Mouse (Mus musculus) neural tube, embryonic 11.5 days (tissue): ENCODE data around the gene Prss54. TPM values are rescaled to one million over a fixed set of nuclear protein-coding genes. Genes with fewer than 3 reads are reported as not detected.
"Not testable (repeated sequence)": the region's sequence is repeated elsewhere in the genome, so short reads cannot be mapped to it uniquely, and the experiment has no call there.

ENCODE experiments used
- ATAC-seq: fragments of 200-750 bp; cut with Nextera tagmentation; 2 replicates; pipeline ENCODE4 v1.8.0; 2017; ENCODE audit warnings: moderate number of reproducible peaks, mild to moderate bottlenecking, moderate TSS enrichment, moderate library complexity; ENCODE audit not compliant: insufficient read depth, low FRiP score, low TSS enrichment
- DNase-seq: peaks from one replicate; pipeline ENCODE4 v3.0.0-alpha.2; 2015; ENCODE audit warnings: low spot score
- H3K27ac ChIP-seq: fragments of 300-500 bp; sonication (generic); 2 replicates; pipeline ENCODE4 v1.5.1; 2014; ENCODE audit warnings: low read depth, mild to moderate bottlenecking, low read length
- H3K27me3 ChIP-seq: fragments of 300-500 bp; sonication (generic); 2 replicates; pipeline ENCODE4 v1.6.1; 2014; ENCODE audit warnings: mild to moderate bottlenecking, low read length, mixed read lengths; ENCODE audit not compliant: control insufficient read depth, insufficient read depth
- H3K36me3 ChIP-seq: fragments of 300-500 bp; sonication (generic); 2 replicates; pipeline ENCODE4 v1.6.1; 2014; ENCODE audit warnings: mild to moderate bottlenecking, low read length, moderate library complexity, mixed read lengths; ENCODE audit not compliant: control insufficient read depth, insufficient read depth
- H3K4me1 ChIP-seq: fragments of 300-500 bp; sonication (generic); 2 replicates; pipeline ENCODE4 v1.6.1; 2014; ENCODE audit warnings: low read length, mixed read lengths; ENCODE audit not compliant: control insufficient read depth, insufficient read depth
- H3K4me2 ChIP-seq: fragments of 300-500 bp; sonication (generic); 2 replicates; pipeline ENCODE4 v1.6.1; 2014; ENCODE audit warnings: low read depth, mild to moderate bottlenecking, moderate library complexity
- H3K4me3 ChIP-seq: fragments of 300-500 bp; sonication (generic); 2 replicates; pipeline ENCODE4 v1.5.1; 2014; ENCODE audit warnings: low read depth, low read length
- H3K9ac ChIP-seq: fragments of 300-500 bp; sonication (generic); 2 replicates; pipeline ENCODE4 v1.6.1; 2014; ENCODE audit warnings: mild to moderate bottlenecking, low read length
- H3K9me3 ChIP-seq: fragments of 300-500 bp; sonication (generic); 2 replicates; pipeline ENCODE4 v1.6.1; 2016; ENCODE audit warnings: low read length; ENCODE audit not compliant: control insufficient read depth
- WGBS: fragments of 180-500 bp; shearing (Covaris S2); extraction: QIAGEN DNeasy Blood & Tissue Kit; methylation state at CpG from one replicate; pipeline ENCODE4 v1.1.7; 2014; 5-methylcytosine and 5-hydroxymethylcytosine counted together
- polyA plus RNA-seq: library from polyadenylated mRNA; unstranded; fragments of >200 nt; fragmentation: Nextera tagmentation; extraction: Ambion mirVana; gene quantifications from 2 replicates; pipeline ENCODE4 v1.2.1, GENCODE M21; 2014

Gene Prss54
- not detected in 2 replicates for polyA plus RNA-seq

GRCm38 (mm10) chr8:95576240-95576639, at the start of gene Prss54:
Gene Prss54 (minus strand): TSS chr8:95576340.
- Histone ChIP-seq H3K4me2 (no peak within 1 kb of the TSS), H3K4me3 (no peak within 1 kb of the TSS), H3K4me1 (no peaks in the 10 kb centered on the region), H3K9me3 (no peaks in the 10 kb centered on the region), H3K27ac (no peak within 1 kb of the TSS), H3K9ac (no peak within 1 kb of the TSS), H3K36me3 (no peaks in the 10 kb centered on the region), H3K27me3 (no peaks in the 10 kb centered on the region)
- no peak for ATAC-seq
- 85% methylated on average over 10 of the region's 10 CpGs for WGBS
- DNase-seq = no peak

DNA sequence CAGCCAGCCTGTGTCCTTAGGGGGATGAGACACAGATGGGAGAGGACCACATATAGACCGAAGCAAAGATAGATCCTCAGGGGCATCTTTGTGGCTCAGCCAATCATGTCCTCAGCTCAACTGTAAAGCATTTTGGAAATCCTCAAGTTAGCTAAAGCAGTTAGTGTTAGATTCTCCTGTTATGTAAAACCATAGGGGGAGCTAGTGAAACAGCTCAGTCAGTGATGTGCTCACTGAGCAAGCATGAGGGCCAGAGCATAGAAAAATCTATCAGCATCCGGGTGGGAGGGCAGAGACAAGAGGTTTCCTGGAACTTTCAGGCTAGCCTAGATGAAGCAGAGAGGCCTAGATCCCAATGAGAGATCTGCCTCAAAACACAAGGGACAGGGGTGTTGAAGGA, 48.7 kb upstream of the Prss54 start:
- Histone ChIP-seq H3K4me3 (no peak overlapping the region), H3K36me3 (no peaks in the 10 kb centered on the region), H3K9me3 (no peaks in the 10 kb centered on the region), H3K27ac (no peak overlapping the region), H3K4me1 (no peaks in the 10 kb centered on the region), H3K27me3 (no peaks in the 10 kb centered on the region), H3K9ac (no peak overlapping the region), H3K4me2 (no peak overlapping the region)
- no peak for DNase-seq
- WGBS = 84% methylated on average over 2 of the region's 2 CpGs
- ATAC-seq = no peak

DNA sequence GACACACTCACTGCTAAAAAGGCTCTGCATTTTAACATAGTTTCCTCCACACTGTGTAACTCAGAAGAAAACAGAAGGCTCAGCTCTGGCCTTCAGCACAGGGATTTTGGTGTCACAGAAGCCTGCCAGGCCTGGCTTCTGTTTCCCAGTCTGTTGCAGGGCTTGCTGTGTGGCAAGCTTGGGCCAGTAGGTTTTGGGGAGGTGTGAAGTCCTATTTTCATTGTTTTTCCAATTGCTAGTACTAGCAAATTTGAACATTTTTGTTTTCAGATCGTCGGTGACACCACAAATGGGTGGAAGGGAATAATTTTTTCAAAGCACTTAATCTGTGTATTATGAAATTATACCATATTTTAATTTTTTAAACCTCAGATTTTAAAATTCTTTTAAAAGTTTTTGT, 43.9 kb upstream of the Prss54 start:
- no peaks in the 10 kb centered on the region for H3K36me3 ChIP-seq
- H3K9me3 ChIP-seq = no peaks in the 10 kb centered on the region
- H3K27ac ChIP-seq = no peak overlapping the region
- H3K4me1 ChIP-seq = no peaks in the 10 kb centered on the region
- DNase-seq (no peak), ATAC-seq (no peak)
- H3K4me2 ChIP-seq = no peak overlapping the region
- H3K4me3 ChIP-seq = no peak overlapping the region
- 88% methylated on average over 2 of the region's 2 CpGs for WGBS
- H3K27me3 ChIP-seq = no peaks in the 10 kb centered on the region
- no peak overlapping the region for H3K9ac ChIP-seq

GRCm38 (mm10) chr8:95616383-95616782, 40.2 kb upstream of the Prss54 start:
- H3K9ac ChIP-seq = no peak overlapping the region
- no peaks in the 10 kb centered on the region for H3K4me1 ChIP-seq
- no peaks in the 10 kb centered on the region for H3K27me3 ChIP-seq
- WGBS = 90% methylated on average over 7 of the region's 7 CpGs
- DNase-seq (no peak), ATAC-seq (no peak)
- H3K4me3 ChIP-seq = no peak overlapping the region
- H3K27ac ChIP-seq = no peak overlapping the region
- H3K36me3 ChIP-seq = no peaks in the 10 kb centered on the region
- no peak overlapping the region for H3K4me2 ChIP-seq
- no peaks in the 10 kb centered on the region for H3K9me3 ChIP-seq

DNA sequence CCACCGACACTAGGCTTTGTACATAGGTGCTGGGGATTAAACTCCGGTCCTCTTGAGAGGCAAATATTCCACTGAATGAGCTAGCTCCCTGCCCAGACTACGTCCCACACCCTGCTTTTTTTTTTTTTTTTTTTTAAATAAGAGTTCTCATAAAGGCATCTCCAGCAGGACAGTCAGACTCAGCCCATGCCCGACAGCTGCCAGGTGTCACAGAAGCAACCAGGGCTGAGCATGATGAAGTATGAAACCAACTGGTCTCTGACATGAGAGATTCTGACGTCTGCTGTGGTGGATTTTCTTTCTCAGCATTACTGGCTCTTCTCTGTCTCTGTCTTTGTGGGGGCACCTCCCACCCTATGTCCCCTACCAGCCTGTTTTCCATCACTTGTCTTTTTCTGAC, 35.6 kb upstream of the Prss54 start:
- no peaks in the 10 kb centered on the region for H3K36me3 ChIP-seq
- no peak overlapping the region for H3K9ac ChIP-seq
- H3K4me1 ChIP-seq = no peaks in the 10 kb centered on the region
- ATAC-seq (no peak), DNase-seq (no peak)
- no peak overlapping the region for H3K27ac ChIP-seq
- no peak overlapping the region for H3K4me2 ChIP-seq
- WGBS = 84% methylated on average over 5 of the region's 5 CpGs
- H3K9me3 ChIP-seq = no peaks in the 10 kb centered on the region
- no peak overlapping the region for H3K4me3 ChIP-seq
- H3K27me3 ChIP-seq = no peaks in the 10 kb centered on the region

- H3K4me1 ChIP-seq = no peaks in the 10 kb centered on the region
- no peaks in the 10 kb centered on the region for H3K27me3 ChIP-seq
- H3K9ac ChIP-seq = no peak overlapping the region
- no peak overlapping the region for H3K4me3 ChIP-seq
- H3K36me3 ChIP-seq = no peaks in the 10 kb centered on the region
- no peaks in the 10 kb centered on the region for H3K9me3 ChIP-seq
- DNase-seq (no peak), ATAC-seq (no peak)
- no peak overlapping the region for H3K27ac ChIP-seq
- no peak overlapping the region for H3K4me2 ChIP-seq
- 89% methylated on average over 14 of the region's 14 CpGs for WGBS
Measured at GRCm38 (mm10) chr8:95610749-95611148, 34.6 kb upstream of the Prss54 start.

DNA sequence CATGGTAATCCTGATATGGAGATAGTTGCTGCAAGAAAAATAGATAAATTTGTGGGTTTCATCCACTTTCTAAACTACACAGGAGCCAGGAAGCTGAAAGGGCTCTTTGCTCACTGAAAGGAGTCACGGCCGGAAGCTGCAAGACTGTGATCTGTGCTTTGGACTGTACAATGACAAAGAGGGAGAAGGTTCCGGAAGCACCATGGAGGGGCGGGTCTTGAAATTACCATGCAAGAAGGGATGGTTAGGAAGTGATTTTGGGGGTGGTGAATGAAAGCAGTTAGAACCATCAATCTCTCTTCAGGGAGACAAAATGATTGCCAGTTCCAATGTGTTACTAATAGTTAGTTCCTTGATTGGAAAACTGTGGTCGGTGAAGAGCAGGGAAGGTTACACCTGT, 33.3 kb upstream of the Prss54 start:
- no peaks in the 10 kb centered on the region for H3K27me3 ChIP-seq
- 83% methylated on average over 5 of the region's 5 CpGs for whole genome bisulfite sequencing
- no peaks in the 10 kb centered on the region for H3K36me3 ChIP-seq
- H3K4me2 ChIP-seq = no peak overlapping the region
- H3K9me3 ChIP-seq = no peaks in the 10 kb centered on the region
- H3K4me3 ChIP-seq = no peak overlapping the region
- no peak overlapping the region for H3K9ac ChIP-seq
- DNase-seq = no peak
- no peak overlapping the region for H3K27ac ChIP-seq
- ATAC-seq = no peak
- H3K4me1 ChIP-seq = no peaks in the 10 kb centered on the region

DNA sequence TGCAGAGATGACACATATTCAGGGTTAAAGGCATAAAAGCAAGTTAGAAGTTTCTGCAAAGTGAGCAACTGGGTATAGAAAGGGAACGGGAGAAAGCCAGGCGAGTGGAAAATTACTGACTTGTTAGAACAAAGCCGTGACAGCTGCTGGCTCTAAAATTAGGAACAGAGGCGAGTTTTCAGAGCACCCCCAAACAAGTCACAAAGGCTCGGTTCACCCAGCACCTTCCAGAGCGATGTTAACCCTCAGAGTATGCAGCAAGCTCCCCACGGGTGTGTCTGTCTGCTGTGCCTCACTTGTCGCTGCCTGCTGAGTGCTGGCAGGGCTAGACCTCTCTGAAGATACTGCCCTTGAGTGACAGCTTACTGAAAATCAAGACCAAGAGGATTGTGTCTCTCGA, 31.1 kb upstream of the Prss54 start:
- H3K27ac ChIP-seq = no peak overlapping the region
- DNase-seq (no peak), ATAC-seq (no peak)
- 67% methylated on average over 9 of the region's 9 CpGs for WGBS
- no peaks in the 10 kb centered on the region for H3K36me3 ChIP-seq
- no peaks in the 10 kb centered on the region for H3K4me1 ChIP-seq
- H3K4me2 ChIP-seq = no peak overlapping the region
- H3K4me3 ChIP-seq = no peak overlapping the region
- H3K9ac ChIP-seq = no peak overlapping the region
- H3K9me3 ChIP-seq = no peaks in the 10 kb centered on the region
- no peaks in the 10 kb centered on the region for H3K27me3 ChIP-seq

- H3K9ac ChIP-seq, H3K27ac ChIP-seq, H3K4me1 ChIP-seq, H3K4me3 ChIP-seq, H3K9me3 ChIP-seq, H3K36me3 ChIP-seq, DNase-seq, H3K27me3 ChIP-seq, ATAC-seq, H3K4me2 ChIP-seq: not testable (repeated sequence)
- 27% methylated on average over 4 of the region's 5 CpGs for WGBS
Measured at GRCm38 (mm10) chr8:95606509-95606908, 30.4 kb upstream of the Prss54 start.
